Mouse (Mus musculus): Measurements from ENCODE around the gene Luc7l3. TPM values are rescaled to one million over a fixed set of nuclear protein-coding genes. Genes with fewer than 3 reads are reported as not detected.
"Not testable (repeated sequence)": the region's sequence is repeated elsewhere in the genome, so short reads cannot be mapped to it uniquely, and the experiment has no call there.

The Luc7l3 gene
- total and polyA plus RNA-seq, 3 experiments: 38.7 to 260 (median 238) TPM

- peaks cover 59% of the 10 kb centered on the region for H3K4me1 ChIP-seq (ENCODE audit: insufficient read depth, low read depth, low read length)
- peaks cover 11% of the 10 kb centered on the region; the same call in 1 of the 2 replicates for H3K27me3 ChIP-seq (ENCODE audit: insufficient read depth, low read length)
- ATAC-seq (ENCODE audit: extremely low read depth, insufficient number of reproducible peaks, low FRiP score, poor library complexity, severe bottlenecking) (no peak), DNase-seq (ENCODE audit: low spot score) (no peak)
- no peak for TF ChIP-seq GATA1 (IDR thresholded peaks at IDR 0.05; ENCODE audit: borderline replicate concordance, low read length)
- no peak for TF ChIP-seq POLR2AphosphoS5 (IDR thresholded peaks at IDR 0.05; ENCODE audit: insufficient replicate concordance, low read depth, low read length)
- no peak for TF ChIP-seq CTCF (IDR thresholded peaks at IDR 0.05; ENCODE audit: low read depth, low read length)
- TF ChIP-seq GATA2 (IDR thresholded peaks at IDR 0.05; ENCODE audit: borderline replicate concordance, low read depth, low read length): no peak
- no peak for TF ChIP-seq TAL1 (conservative IDR thresholded peaks at IDR 0.05; ENCODE audit: low read depth, low read length)
- no peak overlapping the region for H3K4me3 ChIP-seq (ENCODE audit: low read depth, low read length)
- H3K36me3 ChIP-seq (replicated peaks): no peaks in the 10 kb centered on the region
- H3K9me3 ChIP-seq (replicated peaks): no peaks in the 10 kb centered on the region
Observed at GRCm38 (mm10) chr11:94272960-94273927, 48.5 kb downstream of the Luc7l3 start.

GRCm38 (mm10) chr11:94271015-94271414, 50.8 kb downstream of the Luc7l3 start:
- Histone ChIP-seq H3K27me3 (ENCODE audit: insufficient read depth, low read length) (peaks cover 15% of the 10 kb centered on the region; the same call in 1 of the 2 replicates), H3K4me3 (ENCODE audit: low read depth, low read length) (no peak overlapping the region), H3K36me3 (replicated peaks) (no peaks in the 10 kb centered on the region), H3K4me1 (ENCODE audit: insufficient read depth, low read depth, low read length) (peaks cover 47% of the 10 kb centered on the region), H3K9me3 (replicated peaks) (no peaks in the 10 kb centered on the region)
- no peak for ATAC-seq (ENCODE audit: extremely low read depth, insufficient number of reproducible peaks, low FRiP score, poor library complexity, severe bottlenecking)
- TF ChIP-seq POLR2AphosphoS5 (IDR thresholded peaks at IDR 0.05; ENCODE audit: insufficient replicate concordance, low read depth, low read length) (no peak), GATA2 (IDR thresholded peaks at IDR 0.05; ENCODE audit: borderline replicate concordance, low read depth, low read length) (no peak), GATA1 (IDR thresholded peaks at IDR 0.05; ENCODE audit: borderline replicate concordance, low read length) (no peak), CTCF (IDR thresholded peaks at IDR 0.05; ENCODE audit: low read depth, low read length) (no peak), TAL1 (conservative IDR thresholded peaks at IDR 0.05; ENCODE audit: low read depth, low read length) (no peak)
- DNase-seq (ENCODE audit: low spot score): no peak

- no peak for DNase-seq (ENCODE audit: low spot score)
- TF ChIP-seq TAL1 (conservative IDR thresholded peaks at IDR 0.05; ENCODE audit: low read depth, low read length): no peak
- TF ChIP-seq GATA1 (IDR thresholded peaks at IDR 0.05; ENCODE audit: borderline replicate concordance, low read length): no peak
- TF ChIP-seq CTCF (IDR thresholded peaks at IDR 0.05; ENCODE audit: low read depth, low read length): no peak
- no peak for TF ChIP-seq POLR2AphosphoS5 (IDR thresholded peaks at IDR 0.05; ENCODE audit: insufficient replicate concordance, low read depth, low read length)
- TF ChIP-seq GATA2 (IDR thresholded peaks at IDR 0.05; ENCODE audit: borderline replicate concordance, low read depth, low read length): no peak
- H3K36me3 ChIP-seq (replicated peaks): no peaks in the 10 kb centered on the region
- H3K4me3 ChIP-seq (ENCODE audit: low read depth, low read length): no peak overlapping the region
- no peak for ATAC-seq (ENCODE audit: extremely low read depth, insufficient number of reproducible peaks, low FRiP score, poor library complexity, severe bottlenecking)
- peaks cover 42% of the 10 kb centered on the region for H3K4me1 ChIP-seq (ENCODE audit: insufficient read depth, low read depth, low read length)
- H3K27me3 ChIP-seq (ENCODE audit: insufficient read depth, low read length): peaks cover 15% of the 10 kb centered on the region; the same call in 1 of the 2 replicates
- H3K9me3 ChIP-seq (replicated peaks): no peaks in the 10 kb centered on the region
Observed at GRCm38 (mm10) chr11:94269906-94270305, 51.9 kb downstream of the Luc7l3 start.

GRCm38 (mm10) chr11:94268761-94269160, 53.0 kb downstream of the Luc7l3 start:
- Histone ChIP-seq H3K4me1 (ENCODE audit: insufficient read depth, low read depth, low read length) (peaks cover 38% of the 10 kb centered on the region), H3K27me3 (ENCODE audit: insufficient read depth, low read length) (peaks cover 24% of the 10 kb centered on the region), H3K9me3 (replicated peaks) (no peaks in the 10 kb centered on the region), H3K36me3 (replicated peaks) (no peaks in the 10 kb centered on the region), H3K4me3 (ENCODE audit: low read depth, low read length) (no peak overlapping the region)
- TF ChIP-seq CTCF (IDR thresholded peaks at IDR 0.05; ENCODE audit: low read depth, low read length): no peak
- TF ChIP-seq TAL1 (conservative IDR thresholded peaks at IDR 0.05; ENCODE audit: low read depth, low read length): no peak
- TF ChIP-seq POLR2AphosphoS5 (IDR thresholded peaks at IDR 0.05; ENCODE audit: insufficient replicate concordance, low read depth, low read length): no peak
- no peak for TF ChIP-seq GATA1 (IDR thresholded peaks at IDR 0.05; ENCODE audit: borderline replicate concordance, low read length)
- TF ChIP-seq GATA2 (IDR thresholded peaks at IDR 0.05; ENCODE audit: borderline replicate concordance, low read depth, low read length): no peak
- no peak for ATAC-seq (ENCODE audit: extremely low read depth, insufficient number of reproducible peaks, low FRiP score, poor library complexity, severe bottlenecking)
- no peak for DNase-seq (ENCODE audit: low spot score)

GRCm38 (mm10) chr11:94266155-94266554, 55.6 kb downstream of the Luc7l3 start:
- DNase-seq (ENCODE audit: low spot score); ATAC-seq (ENCODE audit: extremely low read depth, insufficient number of reproducible peaks, low FRiP score, poor library complexity, severe bottlenecking); H3K36me3 ChIP-seq (replicated peaks); H3K9me3 ChIP-seq (replicated peaks); H3K4me3 ChIP-seq (ENCODE audit: low read depth, low read length): not testable (repeated sequence)
- H3K4me1 ChIP-seq (ENCODE audit: insufficient read depth, low read depth, low read length): peaks cover 28% of the 10 kb centered on the region
- peaks cover 34% of the 10 kb centered on the region for H3K27me3 ChIP-seq (ENCODE audit: insufficient read depth, low read length)

GRCm38 (mm10) chr11:94265134-94265785, 56.5 kb downstream of the Luc7l3 start:
- H3K4me1 ChIP-seq (ENCODE audit: insufficient read depth, low read depth, low read length): peaks cover 28% of the 10 kb centered on the region
- peak; percentile 28; the same call in 1 of the 2 replicates for ATAC-seq (ENCODE audit: extremely low read depth, insufficient number of reproducible peaks, low FRiP score, poor library complexity, severe bottlenecking)
- no peak overlapping the region for H3K4me3 ChIP-seq (ENCODE audit: low read depth, low read length)
- no peak for DNase-seq (ENCODE audit: low spot score)
- no peaks in the 10 kb centered on the region for H3K9me3 ChIP-seq (replicated peaks)
- TF ChIP-seq CTCF (IDR thresholded peaks at IDR 0.05; ENCODE audit: low read depth, low read length): no peak
- no peak for TF ChIP-seq GATA1 (IDR thresholded peaks at IDR 0.05; ENCODE audit: borderline replicate concordance, low read length)
- peaks cover 36% of the 10 kb centered on the region for H3K27me3 ChIP-seq (ENCODE audit: insufficient read depth, low read length)
- H3K36me3 ChIP-seq (replicated peaks): no peaks in the 10 kb centered on the region

All from G1E (cell line).